Mouse (Mus musculus) olfactory bulb, adult 2 months (tissue): ENCODE data around the gene Apobec2.

Source experiments
- CTCF ChIP-seq: fragments of 200-500 bp; IDR thresholded peaks from 2 replicates; pipeline ENCODE4 v1.5.1; 2012; ENCODE audit warnings: low read depth, mild to moderate bottlenecking, low read length, moderate library complexity; ENCODE audit not compliant: insufficient read depth
- POLR2A ChIP-seq: fragments of 200-500 bp; IDR thresholded peaks from 2 replicates; pipeline ENCODE4 v1.6.1; 2012; ENCODE audit warnings: mild to moderate bottlenecking, low read depth, low read length, moderate library complexity; ENCODE audit not compliant: insufficient read depth

GRCm38 (mm10) chr17:48427852-48428530, 4.7 kb downstream of the Apobec2 start:
- TF ChIP-seq CTCF = no peak
- TF ChIP-seq POLR2A = no peak
